In the genomic region with DNA sequence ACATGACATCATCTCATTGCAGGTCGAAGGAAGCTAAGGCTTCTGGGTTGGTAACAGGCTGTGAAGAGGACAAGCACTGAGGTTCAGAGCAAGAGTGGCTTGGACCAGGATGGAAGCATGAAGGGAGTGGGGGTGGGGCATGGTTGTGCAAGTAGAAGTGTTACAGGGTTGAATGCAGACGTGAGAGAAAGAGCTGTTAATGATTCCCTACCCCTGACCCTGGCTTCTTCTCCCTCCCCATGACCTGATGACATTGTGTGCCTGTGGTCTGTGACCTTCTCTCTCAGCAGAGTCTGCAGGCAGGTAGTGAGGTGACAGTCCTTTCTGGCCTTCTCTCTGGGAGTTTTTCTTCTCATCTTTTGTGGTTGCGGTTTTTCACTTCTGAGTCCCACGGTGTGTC, we compare ENCODE assay signal across 13 mouse cellular contexts. TPM values are rescaled to one million over a fixed set of nuclear protein-coding genes. Genes with fewer than 3 reads are reported as not detected.
"Had no signal": no experiment of that assay in that cellular context is flagged by ENCODE, and none has a peak within 500 bp of the region (broad histone marks: within the 10 kb centered on the region; RNA-seq: fewer than 3 reads in every experiment).

No protein-coding gene starts in this region.

- ATAC-seq: intestine, embryonic 16.5 days; midbrain, embryonic 16.5 days had no signal

- H3K4me1 ChIP-seq: limb, embryonic 12.5 days; midbrain, embryonic 12.5 days; neural tube, embryonic 13.5 days had no signal

- H3K9me3 ChIP-seq: limb, embryonic 12.5 days; midbrain, embryonic 12.5 days; neural tube, embryonic 13.5 days had no signal

- H3K4me3 ChIP-seq: limb, embryonic 12.5 days; midbrain, embryonic 12.5 days; neural tube, embryonic 13.5 days had no signal

- DNase-seq: kidney, adult 8-10 months; kidney, postnatal 10 days; lung, adult 18-20 months; retina, postnatal 1 day; right cerebral cortex, postnatal 4 days; thymus, adult 18-20 months; thymus, postnatal 14 days had no signal

- H3K4me2 ChIP-seq: limb, embryonic 12.5 days; midbrain, embryonic 12.5 days; neural tube, embryonic 13.5 days had no signal

- H3K9ac ChIP-seq: limb, embryonic 12.5 days; midbrain, embryonic 12.5 days; neural tube, embryonic 13.5 days had no signal

- H3K27me3 ChIP-seq: limb, embryonic 12.5 days; midbrain, embryonic 12.5 days; neural tube, embryonic 13.5 days had no signal

- H3K27ac ChIP-seq: limb, embryonic 12.5 days; midbrain, embryonic 12.5 days; neural tube, embryonic 13.5 days had no signal

- H3K36me3 ChIP-seq: limb, embryonic 12.5 days; midbrain, embryonic 12.5 days; neural tube, embryonic 13.5 days had no signal

RNA-seq across cellular contexts. Expression of a gene that starts 16.4 kb away (rescaled TPM):
- total RNA-seq: megakaryocyte-erythroid progenitor cell, adult 5-6 weeks had no signal
